Mouse (Mus musculus) heart, postnatal 0 days (tissue): ENCODE measurements around the gene Popdc3. TPM values are rescaled to one million over a fixed set of nuclear protein-coding genes. Genes with fewer than 3 reads are reported as not detected.
A peak's percentile ranks its signal among the peaks of the same experiment; 100 is the strongest.

Experiments used
- ATAC-seq: fragments of 200-750 bp; cut with Nextera tagmentation; 2 replicates; pipeline ENCODE4 v1.8.0; 2017; ENCODE audit warnings: low read depth, moderate number of reproducible peaks, moderate library complexity; ENCODE audit not compliant: insufficient read depth
- DNase-seq: peaks from one replicate; pipeline ENCODE4 v3.0.0-alpha.2; 2016; ENCODE audit warnings: low spot score
- H3K27ac ChIP-seq: fragments of 300-500 bp; sonication (generic); 2 replicates; pipeline ENCODE4 v1.5.1; 2014; ENCODE audit warnings: low read depth, mild to moderate bottlenecking
- H3K27me3 ChIP-seq: fragments of 300-500 bp; sonication (generic); 2 replicates; pipeline ENCODE4 v1.6.1; 2014; ENCODE audit warnings: low read length, mixed read lengths; ENCODE audit not compliant: control insufficient read depth, insufficient read depth
- H3K36me3 ChIP-seq: fragments of 300-500 bp; sonication (generic); replicated peaks from 2 replicates; pipeline ENCODE4 v1.6.1; 2014; ENCODE audit warnings: low read length, mixed read lengths; ENCODE audit not compliant: control insufficient read depth, insufficient read depth
- H3K4me1 ChIP-seq: fragments of 300-500 bp; sonication (generic); 2 replicates; pipeline ENCODE4 v1.6.1; 2014; ENCODE audit warnings: antibody characterized with exemption; ENCODE audit not compliant: control insufficient read depth, insufficient read depth
- H3K4me2 ChIP-seq: fragments of 300-500 bp; sonication (generic); 2 replicates; pipeline ENCODE4 v1.6.1; 2014; ENCODE audit warnings: low read depth, mild to moderate bottlenecking, low read length, moderate library complexity
- H3K4me3 ChIP-seq: fragments of 300-500 bp; sonication (generic); 2 replicates; pipeline ENCODE4 v1.5.1; 2014; ENCODE audit warnings: low read depth, low read length
- H3K9ac ChIP-seq: fragments of 300-500 bp; sonication (generic); replicated peaks from 2 replicates; pipeline ENCODE4 v1.6.1; 2014; ENCODE audit warnings: low read depth, low read length, mixed read lengths
- H3K9me3 ChIP-seq: fragments of 300-500 bp; sonication (generic); replicated peaks from 2 replicates; pipeline ENCODE4 v1.6.1; 2016; ENCODE audit warnings: low read length; ENCODE audit not compliant: control insufficient read depth
- CTCF ChIP-seq: IDR thresholded peaks from 2 replicates; pipeline ENCODE4 v1.5.1; 2016; ENCODE audit warnings: antibody characterized with exemption, control low read depth, low read depth
- EP300 ChIP-seq: IDR thresholded peaks from 2 replicates; pipeline ENCODE4 v1.6.1; 2016; ENCODE audit warnings: antibody characterized with exemption, low read depth
- WGBS: fragments of 180-500 bp; shearing (Covaris S2); extraction: QIAGEN DNeasy Blood & Tissue Kit; methylation state at CpG from one replicate; pipeline ENCODE4 v1.1.7; 2014; 5-methylcytosine and 5-hydroxymethylcytosine counted together
- polyA plus RNA-seq: library from polyadenylated mRNA; unstranded; fragments of >200 nt; fragmentation: Nextera tagmentation; extraction: Ambion mirVana; gene quantifications from 2 replicates; pipeline ENCODE4 v1.2.1, GENCODE M21; 2015
- total RNA-seq: library from RNA; depleted of rRNA; stranded (reverse); fragments of >200 nt; gene quantifications from 2 replicates; pipeline ENCODE4 v1.2.3, GENCODE M21; 2014; ENCODE audit warnings: low replicate concordance

The Popdc3 gene
- total and polyA plus RNA-seq, 2 experiments from 2014 or later: 50.6 to 71.9 TPM

DNA sequence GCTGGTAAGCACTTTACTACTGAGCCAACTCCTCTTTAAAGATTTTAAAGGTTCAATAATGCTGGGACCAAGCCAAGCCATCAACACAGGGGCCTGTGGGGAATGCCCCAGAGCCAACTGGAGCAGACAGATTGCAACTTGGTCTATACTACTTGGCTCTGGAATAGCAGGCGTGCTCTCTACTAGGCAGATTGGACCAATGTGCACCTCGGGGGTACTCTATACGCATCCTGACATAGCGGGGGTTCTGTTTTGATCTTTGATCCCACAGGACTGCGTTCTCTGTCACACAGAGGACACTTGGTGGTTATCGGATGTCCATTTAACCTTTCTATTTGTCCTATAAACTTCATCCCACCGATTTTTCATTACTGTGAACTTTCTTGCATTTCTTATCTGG is 157.0 kb downstream of the Popdc3 start:
- Histone ChIP-seq H3K27me3 (peaks cover 11% of the 10 kb centered on the region; the same call in 1 of the 2 replicates), H3K36me3 (no peaks in the 10 kb centered on the region), H3K9me3 (no peaks in the 10 kb centered on the region), H3K4me3 (peak overlapping the region; percentile 83), H3K4me2 (peak overlapping the region; percentile 75), H3K9ac (peak overlapping the region; percentile 95), H3K4me1 (no peaks in the 10 kb centered on the region), H3K27ac (peak overlapping the region; percentile 97)
- 21% methylated on average over 7 of the region's 7 CpGs for WGBS
- ATAC-seq: no peak
- TF ChIP-seq EP300: no peak
- TF ChIP-seq CTCF: no peak
- DNase-seq: no peak

DNA sequence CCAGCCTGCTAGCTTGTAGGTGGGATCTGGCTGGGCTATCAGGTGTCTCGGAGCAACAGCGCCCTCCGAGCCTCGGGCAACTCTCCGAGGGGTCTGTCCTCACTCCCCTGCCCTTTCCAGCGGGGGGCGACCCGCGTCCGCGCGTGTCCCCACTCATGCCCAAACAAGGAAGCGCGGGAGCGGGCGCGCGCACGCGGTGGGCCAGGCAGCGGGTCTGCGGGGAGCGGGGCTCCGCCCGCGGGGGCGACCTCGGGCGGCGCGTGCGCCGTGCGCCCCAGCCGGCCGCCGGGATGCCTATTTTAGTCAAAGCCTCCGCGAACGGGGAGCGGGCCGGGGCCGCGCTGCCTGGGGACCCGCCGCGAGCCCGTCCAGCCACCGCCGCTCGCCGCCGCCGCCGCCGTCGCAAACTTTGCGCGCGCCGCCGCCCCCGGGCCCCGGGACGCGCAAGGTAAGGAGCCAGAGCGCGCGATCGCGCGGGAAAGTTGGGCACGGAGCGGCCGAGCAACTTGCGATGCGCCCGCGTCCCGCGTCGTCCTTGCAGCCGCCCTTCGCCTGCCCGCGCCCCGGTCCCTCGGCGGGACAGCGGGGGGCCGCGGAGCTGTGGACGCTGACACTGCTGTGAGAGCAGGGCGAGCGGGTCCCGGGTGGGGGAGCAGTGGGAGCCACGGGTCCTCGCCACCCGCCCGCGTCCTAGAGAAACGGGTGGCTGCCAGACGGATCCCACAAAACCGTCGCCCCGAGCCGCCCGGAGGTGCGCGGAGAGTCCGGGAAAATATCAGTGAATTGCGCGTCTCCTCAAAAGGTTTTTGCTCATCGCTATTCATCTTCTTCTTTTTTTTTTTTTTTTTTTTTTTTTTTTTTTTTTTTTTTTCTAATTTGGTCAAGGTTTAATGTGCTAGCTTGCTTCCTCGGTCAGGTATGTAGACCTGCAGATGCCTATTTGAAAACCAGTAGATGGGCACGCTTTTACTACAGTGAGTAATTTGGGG is 157.8 kb downstream of the Popdc3 start, which contains the start of gene Bves:
Bves (plus strand) TSS at position 339 of the 989 bp plus-strand sequence.
- ATAC-seq (peak; percentile 90), DNase-seq (peak; percentile 65)
- peak within 1 kb of the TSS; percentile 95 for H3K9ac ChIP-seq
- H3K36me3 ChIP-seq: peaks cover under 1% of the 10 kb centered on the region; the same call in 1 of the 2 replicates
- WGBS: under 1% methylated on average over 85 of the region's 116 CpGs
- peak within 1 kb of the TSS; percentile 75 for H3K4me2 ChIP-seq
- peaks cover 11% of the 10 kb centered on the region; the same call in 1 of the 2 replicates for H3K27me3 ChIP-seq
- no peaks in the 10 kb centered on the region for H3K4me1 ChIP-seq
- peak within 1 kb of the TSS; percentile 83 for H3K4me3 ChIP-seq
- TF ChIP-seq EP300: no peak
- peak; percentile 10; the same call in 1 of the 2 replicates for TF ChIP-seq CTCF
- no peaks in the 10 kb centered on the region for H3K9me3 ChIP-seq
- peak within 1 kb of the TSS; percentile 97 for H3K27ac ChIP-seq

DNA sequence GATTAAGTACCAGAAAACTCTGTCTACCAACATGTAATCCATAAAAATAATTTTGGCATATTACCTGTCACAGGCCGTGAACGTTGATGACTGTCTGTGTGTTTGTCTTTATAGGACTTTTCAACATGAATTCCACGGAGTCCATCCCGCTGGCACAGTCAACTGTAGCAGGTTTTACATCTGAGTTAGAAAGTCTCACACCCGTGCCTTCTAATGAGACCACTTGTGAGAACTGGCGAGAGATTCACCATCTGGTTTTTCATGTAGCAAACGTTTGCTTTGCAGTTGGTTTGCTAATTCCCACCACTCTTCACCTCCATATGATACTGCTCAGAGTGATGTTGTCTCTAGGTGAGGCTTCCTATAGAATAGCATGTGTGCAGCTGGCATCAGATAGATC is 161.2 kb downstream of the Popdc3 start:
- Histone ChIP-seq H3K36me3 (peaks cover 22% of the 10 kb centered on the region), H3K9ac (no peak overlapping the region), H3K27me3 (peaks cover 11% of the 10 kb centered on the region; the same call in 1 of the 2 replicates), H3K9me3 (no peaks in the 10 kb centered on the region), H3K4me3 (peak overlapping the region; percentile 26; the same call in 1 of the 2 replicates), H3K27ac (peak overlapping the region; percentile 43), H3K4me1 (no peaks in the 10 kb centered on the region), H3K4me2 (peak overlapping the region; percentile 56)
- no peak for ATAC-seq
- DNase-seq: no peak
- TF ChIP-seq EP300 (no peak), CTCF (no peak)
- WGBS: 27% methylated on average over 7 of the region's 7 CpGs

DNA sequence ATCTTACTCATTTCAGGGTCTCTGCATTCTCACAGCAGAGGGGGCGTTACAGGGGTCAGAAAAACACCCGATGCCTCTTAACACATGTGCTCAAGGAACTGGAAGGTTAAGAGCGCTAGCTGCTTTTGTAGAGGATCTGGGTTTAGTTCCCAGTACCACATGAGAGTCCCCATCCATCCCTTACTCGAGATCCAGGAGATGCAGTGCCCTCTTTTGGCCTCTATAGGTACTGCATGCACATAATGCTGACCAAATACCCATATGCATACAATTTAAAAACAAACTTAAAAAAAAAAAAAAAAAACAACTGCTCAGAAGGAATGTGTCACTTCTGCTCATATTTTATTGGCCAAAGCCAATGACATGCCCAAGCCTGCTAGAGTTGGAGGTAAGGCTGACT is 166.5 kb downstream of the Popdc3 start:
- Histone ChIP-seq H3K4me2 (no peak overlapping the region), H3K4me1 (no peaks in the 10 kb centered on the region), H3K27me3 (no peaks in the 10 kb centered on the region), H3K9ac (no peak overlapping the region), H3K36me3 (peaks cover 50% of the 10 kb centered on the region), H3K4me3 (no peak overlapping the region), H3K27ac (no peak overlapping the region), H3K9me3 (0 out of 2 replicates have a peak, but pooled peaks cover 3% of the 10 kb centered on the region)
- DNase-seq: no peak
- no peak for ATAC-seq
- WGBS: 90% methylated on average over 4 of the region's 4 CpGs
- TF ChIP-seq CTCF (peak; percentile 30), EP300 (no peak)

DNA sequence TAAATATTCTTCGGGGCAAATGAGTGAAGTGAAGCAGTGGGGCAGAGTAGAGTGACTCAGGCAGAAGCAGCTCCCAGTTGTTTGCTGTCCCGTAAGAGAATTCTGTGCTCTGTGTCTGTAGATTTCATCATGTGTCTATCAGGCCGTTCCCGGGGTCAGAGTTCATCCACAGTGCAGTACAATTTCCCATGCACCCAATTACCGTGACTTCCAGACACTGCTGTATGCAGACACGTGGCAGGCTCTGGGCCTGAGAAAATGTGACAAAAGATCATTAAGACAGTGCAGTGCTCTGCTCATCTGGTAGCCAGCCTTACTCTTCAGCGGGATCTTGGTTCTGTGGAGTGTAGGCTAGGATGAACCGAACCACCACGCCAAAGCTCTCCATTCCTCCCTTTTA is 167.3 kb downstream of the Popdc3 start:
- Histone ChIP-seq H3K4me1 (no peaks in the 10 kb centered on the region), H3K27me3 (no peaks in the 10 kb centered on the region), H3K4me2 (no peak overlapping the region), H3K4me3 (no peak overlapping the region), H3K27ac (no peak overlapping the region), H3K9me3 (0 out of 2 replicates have a peak, but pooled peaks cover 3% of the 10 kb centered on the region), H3K9ac (no peak overlapping the region), H3K36me3 (peaks cover 57% of the 10 kb centered on the region)
- WGBS: 87% methylated on average over 9 of the region's 9 CpGs
- TF ChIP-seq CTCF (no peak), EP300 (no peak)
- no peak for ATAC-seq
- DNase-seq: no peak
